Mouse (Mus musculus): ENCODE data around the gene Zeb2.

DNA sequence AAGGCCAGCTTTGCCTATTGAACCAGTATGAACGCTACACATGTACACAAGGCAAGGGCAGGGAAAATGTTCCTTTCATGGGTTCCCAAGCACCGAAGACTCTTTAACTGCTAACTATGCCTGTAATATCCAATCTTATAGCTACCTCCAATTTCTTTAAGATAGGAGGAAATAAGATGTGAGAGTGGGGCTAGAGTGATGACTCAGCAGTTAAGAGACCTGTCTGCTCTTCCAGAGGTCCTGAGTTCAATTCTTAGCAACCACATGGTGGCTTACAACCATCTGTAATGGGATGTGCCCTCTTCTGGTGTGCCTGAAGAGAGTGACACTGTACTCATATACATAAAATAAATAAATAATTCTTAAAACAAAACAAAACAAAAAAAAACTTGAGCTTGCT lies 172.5 kb downstream of the Zeb2 start:
- no peak for TF ChIP-seq GATA1 (IDR thresholded peaks at IDR 0.05; ENCODE audit: low read length)
- no peak for TF ChIP-seq TAL1 (IDR thresholded peaks at IDR 0.05; ENCODE audit: low read length)
